Mouse (Mus musculus): ENCODE measurements around the gene 1700020N01Rik.

1700020N01Rik gene

DNA sequence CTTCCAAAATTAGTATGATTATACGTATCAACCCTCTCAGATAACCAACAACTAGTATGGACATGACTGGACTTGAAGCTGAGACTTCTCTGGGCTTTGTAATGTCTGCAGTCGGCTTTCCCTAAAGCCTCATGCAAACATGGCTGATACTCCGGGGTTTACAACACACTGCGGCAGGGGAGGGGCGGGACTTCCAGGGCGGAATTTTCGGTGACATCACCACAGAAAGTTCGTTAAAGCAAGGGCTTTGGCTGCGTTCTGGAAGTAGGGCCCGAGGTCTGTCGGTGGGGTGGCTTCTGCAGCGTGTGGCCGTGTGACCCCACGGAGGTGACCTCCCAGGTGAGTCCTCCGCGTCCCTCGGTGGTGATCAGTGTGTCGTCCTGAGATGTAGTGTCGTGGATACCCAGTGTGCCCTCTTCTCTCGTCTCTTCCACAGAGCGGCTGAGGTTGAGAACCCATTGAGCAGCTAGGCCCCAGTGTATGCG, at the start of gene 1700020N01Rik:
TSS of gene 1700020N01Rik (plus strand) at position 250 of the 485 bp plus-strand sequence.
- DNase-seq, result no peak

DNA sequence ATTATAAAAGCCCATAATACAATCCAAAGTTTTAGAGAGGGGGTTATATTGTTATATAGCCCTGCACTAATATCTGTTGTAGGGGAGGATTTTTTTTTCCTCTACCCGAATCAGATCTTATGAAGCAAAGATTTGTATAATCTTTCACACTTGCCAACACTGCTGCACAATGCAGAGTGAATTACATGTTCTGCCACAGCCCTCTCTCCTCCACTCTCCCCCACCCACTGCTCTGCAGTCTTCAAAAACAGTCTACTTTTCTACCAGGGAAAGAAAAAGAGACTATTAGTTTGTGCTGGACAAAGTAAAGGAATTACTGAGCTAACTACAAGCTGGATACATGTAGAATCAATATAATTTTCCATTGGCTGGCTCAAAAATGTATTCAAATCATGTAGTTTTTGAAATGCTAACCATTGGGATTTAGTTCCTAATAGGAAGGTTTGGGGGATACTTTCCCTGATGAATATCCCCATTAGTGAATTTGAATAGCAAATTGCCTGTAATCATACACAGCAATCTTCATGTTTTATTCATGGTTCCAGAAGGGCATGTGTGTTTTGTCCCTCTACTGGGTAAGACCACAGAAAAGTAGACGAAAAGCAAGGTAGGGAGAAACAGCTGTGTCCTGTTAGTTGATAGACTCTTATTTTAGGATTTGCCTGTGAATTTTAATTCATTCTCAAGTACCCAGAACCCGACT, 49.2 kb upstream of the 1700020N01Rik start:
- no peak for DNase-seq

DNA sequence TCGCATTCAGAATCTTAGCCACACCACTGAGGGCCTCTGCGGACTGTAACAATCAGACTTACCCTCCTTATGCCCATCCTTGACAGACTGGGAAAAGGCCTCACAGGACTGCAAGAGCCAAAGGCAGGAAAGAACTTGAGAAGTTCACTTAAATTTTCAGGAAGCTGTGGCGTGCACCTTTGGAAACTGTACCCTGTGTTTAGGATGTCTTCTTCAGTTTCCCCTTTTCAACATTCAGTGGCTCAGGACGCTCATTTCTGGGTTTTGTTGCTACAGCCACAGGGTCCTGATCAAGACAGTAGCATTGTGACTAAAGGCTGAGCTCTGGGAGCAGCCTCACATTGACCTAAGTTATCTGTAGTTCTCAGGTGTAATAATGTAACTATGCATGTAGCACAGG, 48.2 kb upstream of the 1700020N01Rik start:
- DNase-seq, result no peak

DNA sequence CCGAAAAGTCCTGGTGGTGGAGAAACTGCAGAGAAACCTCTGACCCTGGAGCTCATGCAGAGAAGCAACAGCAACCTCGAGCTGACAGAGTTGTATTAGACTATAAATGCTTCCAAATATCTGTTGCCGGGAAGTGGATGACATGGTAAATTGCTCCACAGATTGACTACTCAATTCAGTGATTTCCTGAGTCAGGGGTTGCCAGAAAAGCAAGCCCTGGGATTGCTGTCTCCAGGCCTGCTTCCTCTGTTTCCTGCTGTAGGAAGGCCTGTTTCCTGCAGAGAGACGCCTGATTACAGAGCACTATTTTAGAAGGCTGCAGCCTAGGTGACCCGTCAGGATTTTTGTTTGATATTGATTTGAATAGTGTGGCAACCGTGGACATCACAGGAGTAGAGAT, 47.5 kb upstream of the 1700020N01Rik start:
- no peak for DNase-seq

DNA sequence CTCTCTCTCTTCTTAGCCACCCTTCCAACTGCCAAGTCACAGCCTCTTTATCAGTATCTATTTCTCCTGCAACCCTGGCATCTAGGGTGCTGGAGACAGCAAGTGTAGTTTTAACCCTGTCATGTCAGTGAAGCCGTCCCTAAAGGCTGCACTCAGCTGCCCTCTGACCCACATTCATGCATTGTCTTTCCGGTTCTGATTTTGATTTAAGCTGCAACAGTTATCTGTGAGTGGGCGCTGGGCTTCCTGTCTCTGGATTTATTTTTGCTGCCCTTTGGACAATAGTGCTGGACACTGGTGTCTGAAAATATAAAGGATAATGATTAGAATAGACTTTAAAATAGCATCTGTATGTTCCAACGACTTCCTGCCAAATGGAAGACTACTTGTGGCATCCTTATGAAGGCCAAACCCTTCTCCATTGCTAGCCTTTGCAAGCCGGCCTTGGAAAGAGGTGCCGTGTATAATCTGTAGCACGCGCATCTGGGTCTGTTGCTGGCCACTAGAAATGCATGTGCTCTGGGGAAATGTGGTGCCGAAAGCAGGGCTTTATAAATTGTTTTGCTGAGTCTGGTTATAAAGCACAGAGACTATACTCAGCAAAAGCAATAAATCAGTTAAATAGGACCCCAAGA, 44.0 kb upstream of the 1700020N01Rik start:
- no peak for DNase-seq

DNA sequence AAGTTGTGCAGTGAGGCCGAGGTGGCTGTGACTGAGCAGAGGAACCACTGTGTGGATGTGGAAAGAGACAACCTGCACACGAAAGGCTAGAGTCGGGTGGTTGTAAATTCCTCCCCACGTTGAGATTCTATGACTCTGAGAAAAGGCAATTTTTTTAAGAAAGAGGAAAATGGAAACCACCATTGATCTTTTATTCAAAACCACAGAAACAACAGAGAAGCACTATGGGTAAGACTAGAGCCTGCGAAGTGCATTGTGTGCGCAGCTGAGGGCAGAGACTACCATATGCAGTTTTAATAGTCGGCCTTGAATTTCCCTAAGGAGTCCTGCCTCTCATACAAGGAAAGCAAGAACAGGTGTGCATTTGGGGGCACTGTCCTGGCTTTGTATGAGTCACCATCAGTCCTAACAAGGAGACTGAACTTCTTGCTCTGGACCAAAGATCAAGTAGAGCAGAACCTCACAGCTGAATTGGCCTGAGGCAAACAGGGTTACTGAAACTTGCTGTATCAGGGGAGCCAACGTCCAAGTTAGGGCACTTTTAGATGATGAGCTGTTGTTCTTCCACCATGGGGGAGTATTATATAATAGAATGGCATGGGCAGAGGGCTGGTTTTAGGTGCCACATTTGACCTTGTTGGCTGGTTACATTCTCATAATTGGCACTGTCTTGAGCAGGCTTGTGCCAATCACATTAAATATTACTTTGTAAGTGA, 39.8 kb upstream of the 1700020N01Rik start:
- no peak for DNase-seq

DNA sequence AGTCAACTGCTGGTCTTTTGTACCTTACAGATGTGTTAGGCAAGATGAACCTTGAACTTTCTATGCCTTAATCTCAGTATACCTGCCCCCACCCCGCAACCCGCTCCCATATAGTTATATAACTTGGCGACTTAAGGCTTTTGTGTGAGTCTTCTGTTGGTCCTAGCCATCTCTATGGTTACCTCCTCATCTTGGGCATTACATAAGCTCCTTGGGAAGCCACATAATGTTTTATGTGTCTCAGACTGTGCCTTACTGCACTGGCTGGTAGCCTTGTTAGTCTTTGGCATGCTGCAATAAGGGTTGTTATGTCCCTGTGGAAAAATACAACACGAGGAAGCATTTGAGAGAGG, 39.3 kb upstream of the 1700020N01Rik start:
- DNase-seq, result no peak

DNA sequence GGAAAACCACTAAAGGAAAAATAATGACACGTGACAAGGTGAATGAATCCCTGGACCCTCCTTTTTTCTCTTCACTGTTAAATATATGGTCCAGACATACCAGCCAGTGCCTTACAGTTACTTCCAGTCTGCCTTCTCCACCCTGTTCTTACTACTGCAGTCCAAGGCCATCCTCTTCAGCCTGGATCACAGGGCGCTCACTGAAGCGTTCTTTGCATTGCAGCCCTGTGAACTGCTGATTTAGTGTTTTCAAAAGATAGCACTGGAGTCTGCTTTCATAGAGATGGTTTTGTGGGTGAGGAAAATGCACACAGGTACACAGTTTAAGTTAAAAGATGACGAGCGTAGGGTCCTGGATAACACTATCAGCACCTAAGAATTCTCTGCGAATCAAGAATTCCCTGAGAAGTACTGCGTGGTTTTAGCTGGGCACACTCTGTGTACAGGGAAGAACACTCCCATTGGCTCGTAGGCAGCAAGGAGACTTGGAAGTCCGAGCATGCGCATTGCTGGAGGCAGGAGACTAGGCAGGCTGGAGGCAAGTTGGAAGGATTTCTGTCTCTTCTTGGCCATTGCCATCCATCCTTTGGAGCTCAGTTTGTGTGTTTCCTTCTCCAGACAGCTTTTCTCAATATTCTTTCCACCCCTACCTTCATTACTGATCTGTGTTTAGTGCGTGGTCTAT, 37.9 kb upstream of the 1700020N01Rik start:
- no peak for DNase-seq

DNA sequence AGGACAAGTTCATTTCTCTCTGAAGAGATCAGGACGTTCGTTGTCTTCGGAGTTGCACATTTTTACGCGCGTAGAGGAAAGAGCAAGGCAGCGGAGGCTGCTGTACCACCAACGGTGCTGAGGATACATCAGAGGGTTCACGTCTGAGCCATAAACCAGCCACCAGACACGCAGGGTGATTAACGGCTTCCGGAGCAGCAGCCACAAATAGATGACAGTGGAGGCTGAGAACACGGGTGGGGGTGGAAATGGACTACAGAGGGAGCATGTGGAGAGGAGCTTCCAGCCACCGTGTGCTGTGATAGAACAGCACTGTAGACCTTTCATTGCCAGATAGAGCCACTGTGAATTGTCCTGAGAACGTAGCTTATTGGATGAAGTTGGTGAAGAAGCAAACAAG, 33.2 kb upstream of the 1700020N01Rik start:
- no peak for DNase-seq

DNA sequence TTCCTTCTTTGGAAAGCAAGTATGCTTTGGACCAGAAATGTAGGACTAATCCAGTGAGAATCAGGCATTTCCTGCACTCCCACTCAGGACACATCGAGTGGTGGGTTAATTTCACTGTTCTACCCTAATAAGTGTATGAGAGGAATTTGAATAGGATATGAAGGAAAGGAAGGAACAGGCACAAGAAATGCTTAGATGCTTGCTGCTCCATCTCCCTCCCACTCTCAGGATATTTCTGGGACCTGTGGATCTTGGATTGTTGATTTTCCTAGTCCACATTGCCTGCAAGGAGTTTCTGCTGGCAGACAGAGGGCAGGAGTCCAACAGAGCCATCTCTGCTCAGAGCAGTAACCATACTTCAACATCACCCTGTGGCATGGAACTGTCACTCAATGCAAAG, 31.8 kb upstream of the 1700020N01Rik start:
- no peak for DNase-seq

DNA sequence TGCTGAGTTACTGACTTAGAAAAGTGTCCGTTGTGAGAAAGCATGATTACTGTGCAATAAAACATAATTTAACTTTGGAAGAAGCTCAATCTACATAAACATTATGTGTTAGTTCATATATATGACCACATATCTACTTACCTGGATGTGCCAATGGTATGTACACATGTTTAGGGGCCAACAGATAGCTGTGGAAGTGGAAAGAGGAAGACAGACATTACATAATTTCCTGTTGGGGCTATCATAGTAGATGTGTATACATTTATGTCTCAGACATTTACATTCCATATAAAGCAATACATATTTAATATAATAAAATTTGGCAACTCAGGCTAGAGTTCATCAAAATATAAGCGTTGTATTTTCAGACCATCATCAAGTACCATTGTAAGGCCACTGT, 29.5 kb upstream of the 1700020N01Rik start:
- DNase-seq, result no peak

DNA sequence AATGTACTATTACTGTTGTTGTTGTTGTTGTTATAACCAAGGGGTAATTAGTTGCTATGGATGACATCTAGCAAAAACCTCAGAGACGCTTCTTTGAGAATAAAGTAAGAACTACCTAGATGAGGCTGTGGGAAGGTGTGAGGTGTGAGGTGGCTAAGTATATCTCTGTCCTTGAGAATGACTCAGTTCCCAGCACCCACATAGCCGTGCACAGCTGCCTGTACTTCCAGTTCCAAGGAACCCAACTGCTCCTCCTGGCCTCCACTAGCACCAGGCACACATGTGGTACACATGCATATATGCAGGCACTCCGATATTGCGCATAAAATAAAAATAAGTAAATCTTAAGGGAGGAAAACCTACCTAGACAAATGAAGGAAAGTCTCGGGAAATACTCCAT, 28.8 kb upstream of the 1700020N01Rik start:
- no peak for DNase-seq

DNA sequence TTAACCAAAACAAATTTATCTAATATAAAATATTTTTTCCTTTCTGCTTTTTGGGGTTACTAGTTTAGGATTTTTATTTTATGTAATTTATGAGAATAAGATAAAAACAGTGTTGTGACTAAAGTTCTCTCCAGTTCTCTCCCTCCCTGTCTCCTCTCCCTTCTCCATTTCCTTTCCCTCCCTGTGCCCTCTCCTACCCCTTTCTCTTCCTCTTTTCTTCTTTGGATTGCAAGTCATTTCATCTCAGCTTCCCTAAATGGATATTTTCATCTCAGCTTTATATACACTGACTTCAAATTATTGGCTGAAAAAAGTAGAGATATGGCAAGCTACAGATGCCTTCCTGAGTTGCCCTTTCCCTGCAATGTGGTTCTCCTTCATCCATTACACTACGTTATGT, 26.9 kb upstream of the 1700020N01Rik start:
- no peak for DNase-seq

DNA sequence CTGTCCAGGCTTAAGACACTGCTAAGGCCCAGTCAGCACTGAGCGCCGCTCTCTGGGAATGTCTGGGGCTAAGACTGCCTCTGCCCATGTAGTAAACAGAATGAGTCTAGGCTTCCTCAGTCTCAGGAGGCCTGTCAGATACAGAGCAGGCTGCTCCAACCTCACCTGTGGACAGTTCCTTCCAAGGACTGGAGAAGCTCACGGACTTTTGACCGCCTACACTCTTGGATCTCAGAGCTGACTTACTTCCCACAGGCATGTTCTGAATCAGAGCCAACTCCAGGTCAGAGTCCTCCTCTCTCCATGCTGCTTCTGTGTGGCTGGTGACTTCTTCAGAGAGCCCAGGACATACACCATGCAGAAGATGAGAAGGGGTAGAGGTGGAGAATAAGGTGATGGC, 21.3 kb upstream of the 1700020N01Rik start:
- no peak for DNase-seq

DNA sequence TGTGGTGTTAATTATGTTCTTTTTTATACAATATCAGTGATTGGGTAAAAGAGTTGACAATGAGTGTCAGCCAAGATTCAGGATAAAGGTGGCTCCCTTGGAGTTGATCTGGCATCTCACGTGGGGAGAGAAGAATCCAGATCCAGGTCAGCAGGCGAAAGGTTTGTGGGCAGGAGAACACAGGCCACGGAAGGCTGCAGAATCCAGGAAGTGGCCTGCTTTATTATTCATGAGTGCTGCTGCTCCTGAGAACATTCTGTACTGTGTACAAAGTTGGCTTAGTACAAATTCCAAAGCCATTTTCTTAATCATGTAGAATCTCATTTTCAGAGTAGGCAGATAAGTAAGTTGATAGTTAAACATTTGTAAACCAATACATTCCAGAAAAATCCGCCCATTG, 19.2 kb upstream of the 1700020N01Rik start:
- no peak for DNase-seq

DNA sequence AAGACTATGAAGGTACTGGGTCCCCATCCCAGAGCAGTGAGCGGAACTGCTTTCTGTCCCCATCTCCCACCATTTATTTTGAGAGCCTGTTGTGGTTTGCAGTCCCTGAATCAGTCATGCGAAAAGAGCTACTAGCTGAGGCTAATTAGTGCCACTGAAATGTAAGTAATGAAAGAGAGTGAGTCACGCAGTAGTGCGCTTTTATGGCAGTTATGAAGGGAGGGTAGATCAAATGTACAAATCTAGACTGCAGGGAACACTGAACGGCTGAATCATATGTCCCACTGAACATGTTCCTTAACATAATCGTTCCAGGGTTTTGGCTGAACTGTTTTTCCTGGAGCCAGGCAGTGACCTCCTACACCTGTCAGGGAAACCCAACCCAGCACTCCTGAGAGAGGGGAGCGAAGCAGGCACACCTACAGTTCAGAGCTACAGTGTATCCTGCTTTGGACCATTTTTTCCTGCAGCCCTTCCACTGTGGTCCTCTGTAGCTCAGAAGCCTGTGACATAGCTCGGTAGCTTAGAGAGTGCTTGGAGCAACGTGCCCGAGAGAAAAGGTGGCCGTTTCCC, 17.1 kb upstream of the 1700020N01Rik start:
- DNase-seq, result no peak

DNA sequence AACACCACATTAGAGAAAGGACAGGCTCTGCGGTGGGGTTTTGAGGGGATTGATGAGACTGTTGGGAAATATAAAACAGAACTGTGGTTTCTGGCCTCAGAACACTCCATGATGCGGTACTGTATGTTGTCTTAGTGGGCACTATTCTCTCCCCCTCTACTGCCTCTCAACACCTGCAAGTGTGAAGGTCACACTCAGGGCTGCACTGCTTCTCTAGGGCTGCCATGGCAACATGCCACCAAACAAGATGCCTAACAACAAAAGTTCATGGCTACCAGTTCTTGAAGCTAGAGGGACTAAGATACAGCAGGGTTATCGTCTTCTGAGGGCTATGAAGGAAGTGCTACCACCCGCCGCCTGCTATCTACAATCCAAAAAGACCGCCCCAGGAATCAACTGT, 15.1 kb upstream of the 1700020N01Rik start:
- DNase-seq, result no peak

DNA sequence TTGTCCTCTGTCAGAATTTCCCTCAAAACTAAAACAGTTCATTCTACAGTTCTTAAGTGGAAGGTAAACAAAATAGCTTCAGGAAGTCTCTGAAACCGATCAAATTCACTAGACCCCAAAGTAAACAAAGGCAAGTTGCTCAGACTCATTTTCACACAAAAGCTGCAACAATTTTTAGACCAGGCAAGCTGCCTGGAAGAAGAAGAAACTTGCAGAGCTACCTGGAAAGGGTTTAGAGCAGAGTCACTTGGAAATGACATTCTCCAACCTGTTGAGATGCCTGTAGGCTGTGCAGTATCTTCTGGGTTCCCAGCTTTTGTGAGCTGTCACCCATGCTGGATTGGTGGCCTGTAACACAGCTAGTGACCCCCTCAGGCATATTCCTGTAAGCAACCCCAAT, 11.4 kb upstream of the 1700020N01Rik start:
- no peak for DNase-seq

DNA sequence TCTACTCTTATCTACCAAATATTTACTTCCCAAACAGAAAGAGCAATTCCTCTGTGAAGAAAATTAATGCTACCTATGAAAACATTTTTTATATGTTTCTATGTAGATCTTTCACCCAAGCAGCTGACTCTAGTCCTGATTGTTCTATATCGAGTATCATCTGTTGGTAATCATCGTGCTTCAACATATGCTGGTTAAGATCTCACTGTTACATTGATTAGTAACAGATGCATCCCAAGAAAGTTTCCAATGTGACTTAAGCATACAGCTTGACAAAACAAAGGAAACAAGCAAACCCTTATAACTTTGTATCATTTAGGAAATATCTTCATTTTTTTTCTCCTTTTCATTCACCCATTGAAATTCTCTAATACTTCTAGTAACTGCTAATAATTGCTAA, 5.9 kb upstream of the 1700020N01Rik start:
- DNase-seq, result no peak

DNA sequence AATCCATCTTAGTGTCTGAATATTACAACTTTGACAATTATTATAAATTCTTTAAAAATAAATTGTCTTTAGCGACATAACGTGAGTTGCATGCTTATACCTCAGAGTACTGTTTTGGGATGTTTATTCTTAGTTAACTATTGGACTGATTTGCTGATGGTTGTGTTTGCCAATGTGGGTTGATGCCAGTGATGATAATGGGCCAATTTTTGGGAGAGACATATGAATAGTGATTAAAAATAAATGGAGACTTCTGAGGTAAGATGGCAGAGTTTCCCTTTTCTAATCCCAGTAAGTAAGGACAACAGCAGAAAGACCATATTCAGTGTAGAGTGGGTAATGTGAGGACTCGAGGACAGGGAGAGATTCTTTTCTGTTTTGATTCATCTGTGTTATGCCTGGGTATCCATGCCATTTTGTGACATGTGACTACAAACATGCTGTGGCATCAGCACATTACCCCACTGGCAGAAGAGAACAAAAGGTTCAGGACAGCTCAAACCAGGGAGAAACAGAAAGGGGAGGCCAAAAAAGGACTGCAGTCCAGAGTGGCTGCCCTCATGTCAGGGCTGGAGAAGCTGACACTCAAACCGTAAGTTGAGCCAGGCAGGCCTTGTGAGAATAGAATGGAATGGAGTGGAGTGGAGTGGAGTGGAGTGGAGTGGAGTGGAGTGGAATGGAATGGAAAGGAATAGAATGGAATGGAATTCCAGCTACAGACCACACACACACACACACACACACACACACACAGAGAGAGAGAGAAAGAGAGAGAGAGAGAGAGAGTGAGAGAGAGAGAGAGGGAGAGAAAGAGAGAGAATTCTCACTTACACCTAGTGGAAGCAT, 4.7 kb upstream of the 1700020N01Rik start:
- DNase-seq, result no peak

DNA sequence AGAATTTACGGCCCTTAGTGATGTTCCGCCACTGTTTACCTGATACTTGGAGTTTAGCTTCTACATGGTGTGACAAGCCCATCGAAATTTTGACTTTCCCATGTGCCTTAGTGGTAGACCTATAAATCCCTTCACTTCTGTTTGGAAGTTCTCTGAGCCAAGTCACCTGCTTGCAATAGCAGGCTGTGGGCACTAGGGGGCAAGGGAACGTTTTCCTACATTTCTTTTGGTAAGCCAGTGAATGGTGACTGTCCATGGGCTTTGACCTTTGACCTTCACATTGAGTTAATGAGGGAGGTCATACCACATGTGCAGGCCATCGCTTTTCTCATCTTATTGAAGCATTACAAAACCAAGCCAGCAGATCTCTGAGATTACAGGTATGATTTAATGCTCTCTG, 8.0 kb downstream of the 1700020N01Rik start:
- peak; percentile 69 to 74 for DNase-seq

DNA sequence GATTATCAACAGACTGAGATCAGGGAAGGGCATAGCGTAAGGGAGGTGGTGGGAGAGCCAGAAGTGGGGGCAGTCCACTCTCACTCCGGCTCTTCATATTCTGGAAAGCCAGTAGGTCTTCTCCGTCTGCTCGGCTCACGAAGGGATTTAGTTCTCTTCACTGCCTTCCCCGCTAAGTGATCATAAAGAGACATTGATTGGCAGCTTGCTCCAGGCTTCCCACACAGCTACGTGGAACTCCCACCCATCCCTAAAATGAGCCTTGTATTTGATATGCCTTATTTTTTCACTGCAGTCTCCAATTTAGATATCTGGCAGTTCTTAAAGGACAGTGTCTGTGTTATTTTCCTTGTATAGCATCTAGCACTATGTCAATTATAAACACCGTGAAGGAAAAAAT, 11.5 kb downstream of the 1700020N01Rik start:
- DNase-seq, result no peak
